Mouse (Mus musculus) kidney, embryonic 15.5 days (tissue): ENCODE results near the gene Dusp13. TPM values are rescaled to one million over a fixed set of nuclear protein-coding genes. Genes with fewer than 3 reads are reported as not detected.

ENCODE experiments used
- ATAC-seq: fragments of 200-750 bp; cut with Nextera tagmentation; replicated peaks from 2 replicates; pipeline ENCODE4 v1.8.0; 2017; ENCODE audit warnings: moderate TSS enrichment; ENCODE audit not compliant: low FRiP score
- H3K27ac ChIP-seq: fragments of 300-500 bp; sonication (generic); 2 replicates; pipeline ENCODE4 v1.5.1; 2015; ENCODE audit warnings: mild to moderate bottlenecking, inconsistent platforms
- H3K27me3 ChIP-seq: fragments of 300-500 bp; sonication (generic); 2 replicates; pipeline ENCODE4 v1.6.1; 2015; ENCODE audit warnings: inconsistent platforms
- H3K36me3 ChIP-seq: fragments of 300-500 bp; sonication (generic); 2 replicates; pipeline ENCODE4 v1.6.1; 2015; ENCODE audit warnings: inconsistent platforms
- H3K4me1 ChIP-seq: fragments of 300-500 bp; sonication (generic); 2 replicates; pipeline ENCODE4 v1.6.1; 2015; ENCODE audit warnings: inconsistent platforms
- H3K4me2 ChIP-seq: fragments of 300-500 bp; sonication (generic); 2 replicates; pipeline ENCODE4 v1.6.1; 2015; ENCODE audit warnings: moderate library complexity, mild to moderate bottlenecking, inconsistent platforms
- H3K4me3 ChIP-seq: fragments of 300-500 bp; sonication (generic); replicated peaks from 2 replicates; pipeline ENCODE4 v1.5.1; 2015; ENCODE audit warnings: mild to moderate bottlenecking, inconsistent platforms
- H3K9ac ChIP-seq: fragments of 300-500 bp; sonication (generic); 2 replicates; pipeline ENCODE4 v1.6.1; 2015; ENCODE audit warnings: mild to moderate bottlenecking, inconsistent platforms
- H3K9me3 ChIP-seq: fragments of 300-500 bp; sonication (generic); replicated peaks from 2 replicates; pipeline ENCODE4 v1.6.1; 2016; ENCODE audit warnings: inconsistent platforms
- WGBS: fragments of 180-500 bp; shearing (Covaris S2); methylation state at CpG from one replicate; pipeline ENCODE4 v1.1.7; 2015; ENCODE audit warnings: mixed read lengths; 5-methylcytosine and 5-hydroxymethylcytosine counted together
- polyA plus RNA-seq: library from polyadenylated mRNA; unstranded; fragments of >200 nt; fragmentation: Nextera tagmentation; extraction: Ambion mirVana; gene quantifications from 2 replicates; pipeline ENCODE4 v1.2.1, GENCODE M21; 2015

The Dusp13 gene
- polyA plus RNA-seq, 1 experiment from 2014 or later, result 0.38 TPM

DNA sequence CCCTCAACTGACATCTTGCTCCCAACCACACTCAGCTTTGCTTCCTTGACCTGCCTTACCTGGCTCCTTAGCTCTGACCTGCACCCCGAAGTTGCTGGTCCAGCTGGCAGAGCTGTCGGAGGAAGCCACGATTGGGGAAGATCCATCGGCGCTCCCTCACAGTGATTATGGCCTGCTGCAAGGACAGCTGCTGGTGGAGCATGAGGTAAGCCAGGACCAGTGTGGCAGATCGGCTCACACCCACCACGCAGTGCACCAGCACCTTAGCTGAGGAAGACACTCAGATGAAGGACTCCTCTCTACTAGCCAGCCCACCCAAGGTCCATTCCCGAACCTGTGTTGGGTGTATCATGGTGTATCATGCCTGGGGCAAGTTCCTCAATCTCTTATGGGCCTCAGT is 4.7 kb downstream of the Dusp13 start:
- Histone ChIP-seq H3K4me1 (0 out of 2 replicates have a peak, but pooled peaks cover 6% of the 10 kb centered on the region), H3K9me3 (no peaks in the 10 kb centered on the region), H3K27ac (no peak overlapping the region), H3K9ac (no peak overlapping the region), H3K27me3 (0 out of 2 replicates have a peak, but pooled peaks cover 3% of the 10 kb centered on the region), H3K4me2 (no peak overlapping the region), H3K36me3 (no peaks in the 10 kb centered on the region), H3K4me3 (no peak overlapping the region)
- WGBS, result 91% methylated on average over 8 of the region's 8 CpGs
- ATAC-seq, result no peak

GRCm38 (mm10) chr14:21745149-21745548 is 5.8 kb downstream of the Dusp13 start:
- no peak overlapping the region for H3K9ac ChIP-seq
- no peaks in the 10 kb centered on the region for H3K36me3 ChIP-seq
- H3K4me1 ChIP-seq, result 0 out of 2 replicates have a peak, but pooled peaks cover 6% of the 10 kb centered on the region
- no peak overlapping the region for H3K4me2 ChIP-seq
- no peak for ATAC-seq
- no peak overlapping the region for H3K27ac ChIP-seq
- WGBS, result 51% methylated on average over 5 of the region's 5 CpGs
- H3K4me3 ChIP-seq, result no peak overlapping the region
- H3K27me3 ChIP-seq, result 0 out of 2 replicates have a peak, but pooled peaks cover 8% of the 10 kb centered on the region
- no peaks in the 10 kb centered on the region for H3K9me3 ChIP-seq

GRCm38 (mm10) chr14:21744169-21744568 is 6.8 kb downstream of the Dusp13 start:
- H3K27me3 ChIP-seq, result 0 out of 2 replicates have a peak, but pooled peaks cover 8% of the 10 kb centered on the region
- no peaks in the 10 kb centered on the region for H3K9me3 ChIP-seq
- ATAC-seq, result no peak
- H3K4me3 ChIP-seq, result no peak overlapping the region
- no peak overlapping the region for H3K4me2 ChIP-seq
- H3K36me3 ChIP-seq, result no peaks in the 10 kb centered on the region
- 92% methylated on average over 1 of the region's 1 CpGs for whole genome bisulfite sequencing
- no peak overlapping the region for H3K27ac ChIP-seq
- H3K4me1 ChIP-seq, result no peaks in the 10 kb centered on the region
- H3K9ac ChIP-seq, result no peak overlapping the region

- no peak overlapping the region for H3K4me2 ChIP-seq
- H3K36me3 ChIP-seq, result no peaks in the 10 kb centered on the region
- no peak overlapping the region for H3K27ac ChIP-seq
- H3K9me3 ChIP-seq, result no peaks in the 10 kb centered on the region
- H3K9ac ChIP-seq, result no peak overlapping the region
- WGBS, result 88% methylated on average over 4 of the region's 4 CpGs
- H3K27me3 ChIP-seq, result 0 out of 2 replicates have a peak, but pooled peaks cover 8% of the 10 kb centered on the region
- ATAC-seq, result no peak
- no peaks in the 10 kb centered on the region for H3K4me1 ChIP-seq
- no peak overlapping the region for H3K4me3 ChIP-seq
Observed at GRCm38 (mm10) chr14:21742441-21742840, 8.5 kb downstream of the Dusp13 start.

- ATAC-seq, result peak; percentile 66
- H3K9ac ChIP-seq, result no peak overlapping the region
- 12% methylated on average over 4 of the region's 4 CpGs for WGBS
Observed at GRCm38 (mm10) chr14:21741786-21742185, 9.2 kb downstream of the Dusp13 start.

GRCm38 (mm10) chr14:21741314-21741713 is 9.7 kb downstream of the Dusp13 start:
- no peaks in the 10 kb centered on the region for H3K4me1 ChIP-seq
- WGBS, result 85% methylated on average over 3 of the region's 3 CpGs
- H3K27me3 ChIP-seq, result 0 out of 2 replicates have a peak, but pooled peaks cover 8% of the 10 kb centered on the region
- H3K4me3 ChIP-seq, result no peak overlapping the region
- no peak for ATAC-seq
- H3K27ac ChIP-seq, result no peak overlapping the region
- H3K9me3 ChIP-seq, result no peaks in the 10 kb centered on the region
- H3K36me3 ChIP-seq, result no peaks in the 10 kb centered on the region
- H3K9ac ChIP-seq, result no peak overlapping the region
- H3K4me2 ChIP-seq, result no peak overlapping the region

More at GRCm38 (mm10) chr14:21741786-21742185, 9.2 kb downstream of the Dusp13 start:
- Histone ChIP-seq H3K36me3 (no peaks in the 10 kb centered on the region), H3K4me2 (no peak overlapping the region), H3K27ac (no peak overlapping the region), H3K9me3 (no peaks in the 10 kb centered on the region), H3K27me3 (0 out of 2 replicates have a peak, but pooled peaks cover 8% of the 10 kb centered on the region), H3K4me3 (no peak overlapping the region), H3K4me1 (no peaks in the 10 kb centered on the region)

- Histone ChIP-seq H3K4me1 (no peaks in the 10 kb centered on the region), H3K27ac (no peak overlapping the region), H3K9ac (no peak overlapping the region), H3K36me3 (no peaks in the 10 kb centered on the region), H3K4me2 (no peak overlapping the region), H3K27me3 (0 out of 2 replicates have a peak, but pooled peaks cover 8% of the 10 kb centered on the region), H3K4me3 (no peak overlapping the region), H3K9me3 (no peaks in the 10 kb centered on the region)
- no peak for ATAC-seq
- WGBS, result 92% methylated on average over 7 of the region's 7 CpGs
Observed at GRCm38 (mm10) chr14:21740345-21740744, 10.6 kb downstream of the Dusp13 start.

GRCm38 (mm10) chr14:21733131-21733905 is 17.7 kb downstream of the Dusp13 start:
- ATAC-seq, result no peak
- 90% methylated on average over 15 of the region's 15 CpGs for WGBS
- Histone ChIP-seq H3K4me2 (no peak overlapping the region), H3K4me1 (no peaks in the 10 kb centered on the region), H3K36me3 (no peaks in the 10 kb centered on the region), H3K4me3 (no peak overlapping the region), H3K27ac (no peak overlapping the region), H3K9me3 (no peaks in the 10 kb centered on the region), H3K9ac (no peak overlapping the region), H3K27me3 (no peaks in the 10 kb centered on the region)

DNA sequence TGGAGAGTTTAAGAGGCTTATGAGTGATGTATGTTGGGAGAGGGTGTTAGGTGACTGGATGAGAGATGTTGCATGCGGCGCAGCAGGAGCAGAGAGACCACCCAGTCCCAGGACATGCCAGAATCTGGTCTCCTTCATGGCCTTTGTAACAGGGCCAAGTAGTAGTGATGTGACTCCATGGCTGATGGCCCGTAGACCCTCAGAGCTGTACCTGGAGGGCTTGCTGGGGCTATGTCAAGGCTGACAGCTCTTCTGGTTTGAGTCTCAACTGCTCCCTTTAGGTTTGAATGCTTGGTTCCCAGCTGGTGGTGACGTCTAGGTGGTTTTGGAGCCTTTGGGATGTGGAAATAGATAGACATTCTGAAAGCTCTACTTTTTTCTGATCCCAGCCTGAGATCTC is 21.0 kb downstream of the Dusp13 start:
- ATAC-seq, result no peak
- Histone ChIP-seq H3K4me3 (no peak overlapping the region), H3K27ac (no peak overlapping the region), H3K4me1 (no peaks in the 10 kb centered on the region), H3K9ac (no peak overlapping the region), H3K36me3 (no peaks in the 10 kb centered on the region), H3K27me3 (no peaks in the 10 kb centered on the region), H3K4me2 (no peak overlapping the region), H3K9me3 (no peaks in the 10 kb centered on the region)
- 87% methylated on average over 4 of the region's 4 CpGs for WGBS

GRCm38 (mm10) chr14:21729031-21729732 is 21.8 kb downstream of the Dusp13 start:
- H3K4me3 ChIP-seq, result no peak overlapping the region
- H3K4me2 ChIP-seq, result no peak overlapping the region
- 64% methylated on average over 6 of the region's 6 CpGs for WGBS
- no peaks in the 10 kb centered on the region for H3K27me3 ChIP-seq
- no peaks in the 10 kb centered on the region for H3K4me1 ChIP-seq
- H3K9me3 ChIP-seq, result no peaks in the 10 kb centered on the region
- H3K9ac ChIP-seq, result no peak overlapping the region
- no peaks in the 10 kb centered on the region for H3K36me3 ChIP-seq
- no peak overlapping the region for H3K27ac ChIP-seq
- ATAC-seq, result no peak

DNA sequence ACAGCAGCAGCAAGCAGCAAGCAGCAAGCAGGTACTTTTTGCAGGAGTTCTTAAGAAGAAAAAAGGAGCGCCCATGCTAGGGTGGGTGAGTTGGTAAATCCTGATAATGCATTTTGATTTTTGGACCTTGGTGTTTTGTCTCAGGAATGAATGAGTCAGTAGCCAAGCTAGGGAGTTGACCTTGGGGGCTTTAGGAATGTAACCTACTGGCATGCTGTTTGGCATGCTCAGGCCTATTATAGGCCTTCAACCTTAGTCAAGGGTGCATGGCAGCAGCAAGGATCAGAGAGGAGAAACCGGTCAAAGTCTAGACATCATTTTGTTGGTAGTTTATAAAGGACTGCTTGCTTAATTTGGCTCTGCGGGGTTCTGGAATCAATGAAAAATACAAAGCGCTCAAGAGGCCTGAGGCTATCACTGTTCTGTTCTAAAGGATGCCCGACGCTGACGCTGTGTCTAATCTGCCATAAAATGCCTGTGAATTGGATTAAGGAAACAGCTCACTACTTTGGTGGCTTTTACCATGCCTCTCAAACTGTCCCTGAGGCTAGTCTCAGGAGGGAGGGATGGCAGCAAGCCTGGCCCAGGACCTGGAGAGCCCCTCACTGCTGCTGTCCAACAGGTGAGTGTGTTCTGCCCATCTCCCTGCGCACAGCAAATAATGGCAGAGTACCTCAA is 28.8 kb downstream of the Dusp13 start:
- no peak for ATAC-seq
- Histone ChIP-seq H3K9ac (no peak overlapping the region), H3K4me2 (no peak overlapping the region), H3K4me3 (no peak overlapping the region), H3K27me3 (no peaks in the 10 kb centered on the region), H3K27ac (no peak overlapping the region), H3K36me3 (no peaks in the 10 kb centered on the region), H3K9me3 (no peaks in the 10 kb centered on the region), H3K4me1 (peaks cover 9% of the 10 kb centered on the region; the same call in 1 of the 2 replicates)
- WGBS, result 82% methylated on average over 8 of the region's 8 CpGs
